ENCODE assay signal across 9 mouse cellular contexts in the genomic region with DNA sequence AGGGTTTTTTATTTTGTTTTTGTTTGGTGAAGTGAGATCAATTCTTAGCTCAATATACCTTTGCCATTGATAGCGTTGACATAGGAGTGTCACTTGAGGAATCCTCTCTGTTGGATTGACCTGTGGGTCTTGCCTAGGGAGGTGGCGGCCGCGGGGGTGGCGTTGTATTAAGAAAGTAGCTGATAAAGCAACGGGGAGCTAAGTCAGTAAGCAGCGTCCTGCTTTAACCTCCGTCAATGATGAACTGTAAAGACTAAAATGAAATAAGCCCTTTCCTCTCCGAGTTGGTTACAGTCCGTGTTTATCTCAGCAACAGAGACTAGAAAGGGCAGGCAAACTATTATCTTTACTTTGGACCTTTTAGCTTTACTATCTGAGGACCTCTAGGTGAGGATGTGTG. TPM values are rescaled to one million over a fixed set of nuclear protein-coding genes. Genes with fewer than 3 reads are reported as not detected.
DNase-seq lines count a peak whose midpoint lies in the region; ATAC-seq and TF ChIP-seq lines count a peak whose summit lies in the region.
"Had no signal": no experiment of that assay in that cellular context is flagged by ENCODE, and none has a peak within 500 bp of the region (broad histone marks: within the 10 kb centered on the region; RNA-seq: fewer than 3 reads in every experiment).

No protein-coding gene starts in this region.

- WGBS in intestine, embryonic 15.5 days = 8% methylated on average over 10 of the region's 10 CpGs

- H3K27me3 ChIP-seq in intestine, embryonic 15.5 days (replicated peaks) = no peaks in the 10 kb centered on the region
- H3K27me3 ChIP-seq: Patski had no signal

- H3K4me2 ChIP-seq in intestine, embryonic 15.5 days (replicated peaks) = peak overlapping the region; percentile 68

- ATAC-seq in erythroid progenitor cell, adult 5-6 weeks (replicated peaks; ENCODE audit: low FRiP score, poor library complexity, severe bottlenecking) = peak; percentile 47
- peak; percentile 32 for ATAC-seq in intestine, embryonic 15.5 days
- ATAC-seq in megakaryocyte, adult 5-6 weeks (ENCODE audit: poor library complexity, severe bottlenecking) = peak; percentile 5

- peaks cover 7% of the 10 kb centered on the region; the same call in 1 of the 2 replicates for H3K4me1 ChIP-seq in intestine, embryonic 15.5 days (replicated peaks)

- peak overlapping the region; percentile 87 for H3K4me3 ChIP-seq in layer of hippocampus, adult 2 months
- H3K4me3 ChIP-seq in intestine, embryonic 15.5 days (replicated peaks) = peak overlapping the region; percentile 73

- no peak for TF ChIP-seq CTCF in layer of hippocampus, adult 2 months (conservative IDR thresholded peaks at IDR 0.05)

- H3K9ac ChIP-seq in intestine, embryonic 15.5 days = peak overlapping the region; percentile 73

- DNase-seq in layer of hippocampus, adult 2 months (ENCODE audit: low spot score in 2 of 2) = no peak
- DNase-seq in layer of hippocampus, adult 9-10 months (ENCODE audit: low spot score) = no peak
- DNase-seq in NIH3T3 (ENCODE audit: low read depth) = peak; percentile 22
- DNase-seq in embryo, embryonic 10.5 days (ENCODE audit: low spot score) = no peak
- no peak for DNase-seq in ovary, postnatal 14 days (ENCODE audit: low spot score)

- H3K9me3 ChIP-seq in intestine, embryonic 15.5 days = no peaks in the 10 kb centered on the region

- H3K36me3 ChIP-seq in intestine, embryonic 15.5 days = no peaks in the 10 kb centered on the region

- H3K27ac ChIP-seq in layer of hippocampus, adult 2 months = peak overlapping the region; percentile 92
- H3K27ac ChIP-seq in intestine, embryonic 15.5 days = no peak overlapping the region

RNA-seq across cellular contexts. Expression of a gene that starts 0.5 kb away (rescaled TPM):
- 10 to 100 TPM; 38.5 to 42.3 TPM for total RNA-seq in layer of hippocampus, adult 2 months (2021)
- total RNA-seq in erythroid progenitor cell, adult 5-6 weeks (2015; ENCODE audit: low replicate concordance) = 24.5 and 28.9 TPM in 2 replicates
- total RNA-seq in erythroid progenitor cell, adult 5-6 weeks (2017; ENCODE audit: low replicate concordance) = 20.0 and 28.2 TPM in 2 replicates
- polyA plus RNA-seq in intestine, embryonic 15.5 days (2015; fragmentation: Nextera tagmentation; extraction: Ambion mirVana) = 12.9 and 13.6 TPM in 2 replicates
- 55.9 and 69.4 TPM in 2 replicates for total RNA-seq in megakaryocyte, adult 5-6 weeks (2015)
- 77.5 and 79.8 TPM in 2 replicates for total RNA-seq in megakaryocyte, adult 5-6 weeks (2017)
